Mouse (Mus musculus): ENCODE measurements at regions not wholly inside any gene's neighbourhood (a gene's known extent, or its start where the extent isn't known, plus 50 kb on each side); places are given as distances from the start of the nearest gene placed in this dataset.

DNA sequence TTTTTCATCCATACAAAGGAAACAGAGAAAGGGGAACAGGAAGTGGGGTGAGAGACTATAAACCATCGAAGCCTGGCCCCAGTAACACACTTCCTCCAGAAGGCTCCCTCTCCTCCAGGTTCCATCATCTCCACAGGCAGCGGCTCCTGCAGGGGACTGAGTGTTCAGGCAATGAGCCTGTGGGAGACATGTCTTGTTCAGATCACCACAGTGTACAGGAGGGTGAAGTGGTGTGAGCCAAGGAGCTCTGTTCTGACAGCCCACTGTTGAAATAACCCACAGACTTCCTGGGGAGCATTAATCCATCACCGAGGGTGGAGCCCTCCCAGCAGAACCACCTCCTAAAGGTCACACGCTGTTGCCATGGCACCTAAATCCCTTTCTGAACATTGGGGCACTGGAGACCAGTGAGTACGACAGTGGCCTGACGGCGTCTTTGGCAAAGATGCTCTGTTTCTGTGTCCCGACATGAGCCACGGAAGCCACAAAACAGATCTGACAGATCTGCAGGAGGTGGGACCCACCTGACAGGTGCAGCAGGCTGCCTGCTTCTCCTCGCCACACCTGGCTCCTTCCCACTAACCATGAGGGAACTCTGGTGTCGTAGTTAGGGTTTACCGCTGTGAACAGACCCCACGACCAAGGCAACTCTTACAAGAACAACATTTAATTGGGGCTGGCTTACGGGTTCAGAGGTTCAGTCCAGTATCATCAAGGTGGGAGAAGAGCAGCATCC, 60.9 kb downstream of the Psmg1 start:
- no peak for DNase-seq (ENCODE audit: low read depth, low spot score)

DNA sequence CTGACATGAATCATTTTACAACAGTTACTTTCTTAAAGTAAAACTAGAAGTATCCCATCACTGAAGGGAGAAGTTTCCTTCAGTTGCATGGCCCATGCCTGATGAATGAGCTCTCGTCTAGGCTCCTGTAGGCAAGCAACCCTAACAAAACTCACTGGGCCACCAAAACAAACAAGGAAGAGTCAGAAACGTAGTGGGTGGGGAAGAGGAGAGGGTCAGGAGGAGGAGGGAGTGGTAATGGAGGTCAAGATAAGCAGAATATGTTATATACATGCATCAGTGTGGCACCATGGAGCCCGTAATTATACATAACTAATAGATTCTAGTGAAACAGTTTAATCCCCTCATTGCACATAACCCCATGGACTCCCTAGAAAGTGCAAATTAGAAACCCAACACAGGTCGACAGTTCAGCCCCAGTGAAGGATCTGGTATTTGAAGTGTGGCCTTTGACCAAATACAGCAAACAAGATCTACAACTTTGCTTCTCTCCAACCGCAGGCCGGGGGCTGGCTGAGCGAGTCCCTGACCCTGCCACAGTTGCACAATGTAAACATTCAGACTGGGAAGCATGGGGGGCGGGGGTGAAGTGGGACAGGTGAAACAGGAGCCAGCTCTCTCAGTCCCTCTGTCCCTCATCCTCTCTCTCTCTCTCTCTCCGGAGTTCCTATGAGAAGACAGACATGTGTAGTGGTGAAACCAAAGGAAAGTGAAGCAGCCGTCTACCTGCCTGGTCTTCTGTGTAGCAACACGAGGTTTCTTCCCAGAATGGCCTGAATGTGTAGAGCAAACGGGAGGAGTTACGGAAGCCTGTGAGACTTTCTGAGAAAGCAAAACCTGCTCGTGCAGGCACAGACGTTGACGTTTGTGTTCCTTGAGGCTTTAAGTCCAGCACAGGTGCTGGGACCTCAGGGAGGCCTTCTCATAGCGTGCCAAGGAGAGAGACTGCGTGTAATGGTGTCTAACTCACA, 62.2 kb downstream of the Psmg1 start:
- no peak for DNase-seq (ENCODE audit: low read depth, low spot score)

DNA sequence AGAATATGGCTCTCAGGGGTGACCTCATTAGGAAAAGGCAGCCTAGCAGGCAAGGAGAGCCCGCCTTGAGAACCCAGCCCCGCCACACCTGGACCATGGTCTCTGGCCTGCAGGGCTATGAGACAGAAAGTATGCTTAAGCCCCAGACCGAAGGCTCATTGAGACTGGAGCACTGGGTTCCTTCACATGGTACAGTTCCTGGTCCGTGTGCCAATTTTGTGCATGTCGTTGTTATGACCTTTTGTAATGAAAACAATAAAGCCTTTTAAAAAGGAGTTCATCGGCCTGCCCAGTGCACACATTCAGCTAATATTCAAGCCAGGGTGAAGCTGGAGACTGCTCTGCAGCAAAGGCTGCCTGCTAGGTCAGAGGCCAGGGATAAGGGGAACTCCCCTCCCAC, 64.2 kb downstream of the Psmg1 start:
- no peak for DNase-seq (ENCODE audit: low read depth, low spot score)

DNA sequence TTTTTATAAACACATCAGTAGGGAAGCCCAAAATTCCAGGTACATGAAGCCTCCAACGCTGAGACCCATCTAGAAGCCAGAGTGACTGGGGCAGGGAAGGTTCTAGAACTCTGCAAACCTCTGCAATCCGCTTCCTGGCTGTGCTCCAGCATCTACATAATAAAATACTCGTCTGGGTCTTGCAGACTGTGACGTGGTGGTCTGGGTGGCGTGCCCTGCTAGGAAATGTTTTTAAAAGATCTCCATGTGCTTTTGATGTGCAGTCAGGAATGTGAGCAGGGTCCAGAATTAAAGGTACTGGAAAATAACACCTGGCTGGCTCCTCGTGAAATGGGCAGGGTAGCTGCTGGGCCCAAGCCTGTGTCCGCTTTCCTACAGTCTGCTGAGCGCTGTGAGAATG, 66.0 kb downstream of the Psmg1 start:
- DNase-seq (ENCODE audit: low read depth, low spot score) = no peak

DNA sequence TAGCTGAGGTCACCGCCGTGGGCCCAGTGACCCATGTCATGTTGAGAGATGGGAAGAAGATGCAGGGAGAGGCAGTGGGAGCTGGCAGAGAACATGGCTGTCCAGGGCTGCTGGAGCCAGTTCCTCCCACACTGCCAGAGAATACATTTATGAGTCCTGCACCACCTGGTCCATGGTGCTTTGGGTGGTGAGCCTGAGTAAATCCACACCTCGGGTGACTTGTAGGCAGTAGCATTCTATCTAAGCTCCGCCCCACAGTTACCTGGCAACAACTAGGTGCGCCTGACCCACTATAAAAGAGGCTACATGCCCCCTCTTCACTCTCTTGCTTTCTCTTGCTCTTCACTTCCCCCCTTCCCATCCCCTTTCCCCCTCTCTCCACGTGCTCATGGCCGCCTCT, 66.8 kb downstream of the Psmg1 start:
- no peak for DNase-seq (ENCODE audit: low read depth, low spot score)

DNA sequence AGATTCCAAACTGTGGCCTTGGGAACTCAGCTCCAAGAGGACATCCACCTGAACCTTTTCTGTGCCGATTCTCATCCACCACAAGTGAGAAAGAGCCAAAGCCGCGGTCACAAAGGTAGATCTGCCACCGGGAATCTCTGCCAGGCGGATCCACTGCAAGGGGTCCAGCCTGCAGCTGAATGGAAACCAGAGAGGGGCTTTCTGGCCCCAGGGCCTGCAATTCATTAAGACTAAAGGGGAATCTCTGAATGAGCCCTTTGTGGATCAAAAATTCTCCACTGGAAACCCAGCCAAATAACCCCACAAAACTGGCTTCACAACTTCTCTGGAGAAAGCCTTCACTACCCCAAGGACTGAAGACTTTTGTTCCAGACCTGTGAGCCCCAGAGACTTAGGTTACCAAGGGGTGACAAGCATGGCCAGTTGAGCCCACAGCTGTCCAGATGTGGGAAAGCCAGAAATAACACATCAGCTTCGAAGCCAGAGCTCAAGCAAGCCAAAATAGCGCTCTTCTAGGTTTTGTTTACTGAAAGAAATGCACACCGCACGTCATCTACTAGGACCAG, 68.3 kb downstream of the Psmg1 start:
- peak; percentile 12 for DNase-seq (ENCODE audit: low read depth, low spot score)

DNA sequence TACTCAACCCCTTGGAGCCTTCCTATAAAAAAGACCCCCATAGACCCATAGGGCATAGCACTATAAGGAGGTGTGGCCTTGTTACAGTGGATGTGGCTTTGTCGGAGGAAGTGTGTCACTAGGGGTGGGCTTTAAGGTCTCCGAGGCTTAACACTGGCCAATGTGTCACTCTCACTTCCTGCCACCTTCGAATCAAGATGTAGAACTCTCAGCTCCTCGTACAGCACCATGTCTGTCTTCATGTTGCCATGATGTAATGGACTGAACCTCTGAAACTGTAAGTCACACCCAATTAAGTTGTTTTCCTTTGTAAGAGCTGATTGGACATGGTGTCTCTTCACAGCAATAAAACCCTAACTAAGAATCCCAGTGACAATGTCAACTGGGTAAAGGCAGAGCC, 69.6 kb downstream of the Psmg1 start:
- no peak for DNase-seq (ENCODE audit: low read depth, low spot score)

DNA sequence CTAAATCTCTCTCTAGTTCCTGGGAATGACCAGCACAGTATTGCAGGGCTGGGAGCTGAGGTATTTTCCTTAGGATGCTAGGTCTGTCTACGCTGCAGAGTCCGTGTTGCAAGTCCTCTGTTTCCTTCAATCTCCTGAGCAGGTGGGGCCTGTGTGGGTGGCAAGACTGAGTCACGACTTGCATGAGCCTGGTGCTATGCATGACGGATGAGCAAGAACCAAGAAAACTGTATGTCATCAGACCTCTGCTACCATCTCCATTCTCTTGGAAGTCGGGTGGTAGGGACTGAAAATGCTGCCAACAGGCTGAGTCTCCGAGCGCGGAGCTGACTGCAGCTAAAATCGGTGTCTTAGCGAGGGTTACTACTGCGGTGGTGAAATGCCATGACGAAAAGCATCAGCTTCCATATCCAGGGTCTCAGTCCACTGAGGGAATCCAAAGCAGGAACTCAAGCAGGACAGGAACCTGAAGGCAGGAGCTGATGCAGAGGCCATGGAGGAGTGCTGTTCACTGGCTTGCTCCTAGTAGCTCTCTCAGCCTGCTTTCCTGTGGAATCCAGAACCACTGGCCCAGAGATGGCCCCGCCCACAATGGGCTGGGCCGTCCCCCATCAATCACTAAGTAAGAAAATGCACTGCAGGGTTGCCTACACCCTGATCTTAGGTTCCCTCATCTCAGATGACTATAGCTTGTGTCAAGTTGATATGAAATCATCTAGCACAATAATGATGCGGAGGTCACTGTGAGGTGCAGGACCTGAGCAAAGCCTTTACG, 71.9 kb downstream of the Psmg1 start:
- no peak for DNase-seq (ENCODE audit: low read depth, low spot score)

DNA sequence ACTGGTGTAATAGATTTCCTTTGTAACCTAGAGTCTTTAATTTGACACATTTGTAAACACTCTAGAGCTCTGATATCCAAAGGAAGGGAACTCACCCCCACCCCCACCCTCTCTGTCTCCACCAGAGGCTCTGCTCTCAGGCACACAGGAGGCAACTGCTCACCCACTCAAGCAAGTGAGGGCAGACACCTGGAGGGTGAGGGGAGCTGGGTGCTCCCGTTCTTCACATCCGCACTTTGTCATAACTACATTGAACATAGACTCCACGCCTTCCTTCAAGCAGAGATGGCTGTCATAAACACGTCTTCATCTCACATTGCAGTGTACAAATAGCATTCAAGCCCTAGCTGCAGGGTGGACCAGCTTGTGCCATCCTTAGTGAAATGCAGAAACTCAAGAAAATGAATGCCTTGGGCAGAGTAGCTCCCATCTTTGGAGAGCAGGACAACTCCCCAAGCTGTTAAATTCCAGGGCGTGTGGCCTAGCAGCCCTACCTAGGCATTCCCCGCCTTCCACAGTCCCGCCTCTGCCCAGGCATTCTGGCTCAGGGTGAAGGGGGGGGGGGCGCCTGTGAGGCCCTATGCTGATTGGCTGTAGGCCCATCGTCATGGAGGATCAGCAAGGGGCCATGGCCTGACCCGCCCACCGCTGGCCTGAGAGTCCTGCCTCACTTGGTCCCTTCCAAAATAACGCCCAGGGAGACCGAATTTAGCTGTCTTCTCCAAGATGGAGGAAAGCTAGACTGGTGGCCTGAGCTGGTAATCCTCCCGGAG, 72.9 kb downstream of the Psmg1 start:
- no peak for DNase-seq (ENCODE audit: low read depth, low spot score)

DNA sequence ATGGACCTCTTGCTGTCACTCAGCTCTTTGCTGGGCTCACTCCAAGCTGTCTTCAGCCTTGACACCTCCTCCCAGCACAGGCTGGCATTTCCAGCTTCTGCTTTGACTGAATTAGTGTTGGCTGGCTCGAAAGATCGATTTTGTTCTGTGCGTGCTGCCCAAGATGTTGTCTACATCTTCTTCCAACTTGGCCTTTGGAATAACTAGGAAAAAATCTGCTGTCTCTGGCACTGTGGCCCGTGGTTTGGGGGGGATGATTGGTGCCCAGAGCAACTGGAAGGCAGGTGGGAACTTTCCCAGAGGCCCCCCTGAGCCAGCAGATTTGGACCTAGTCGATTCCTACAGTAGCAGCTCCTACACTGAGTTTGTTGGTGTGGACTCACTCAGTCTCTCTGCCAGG, 76.9 kb downstream of the Psmg1 start:
- no peak for DNase-seq (ENCODE audit: low read depth, low spot score)

DNA sequence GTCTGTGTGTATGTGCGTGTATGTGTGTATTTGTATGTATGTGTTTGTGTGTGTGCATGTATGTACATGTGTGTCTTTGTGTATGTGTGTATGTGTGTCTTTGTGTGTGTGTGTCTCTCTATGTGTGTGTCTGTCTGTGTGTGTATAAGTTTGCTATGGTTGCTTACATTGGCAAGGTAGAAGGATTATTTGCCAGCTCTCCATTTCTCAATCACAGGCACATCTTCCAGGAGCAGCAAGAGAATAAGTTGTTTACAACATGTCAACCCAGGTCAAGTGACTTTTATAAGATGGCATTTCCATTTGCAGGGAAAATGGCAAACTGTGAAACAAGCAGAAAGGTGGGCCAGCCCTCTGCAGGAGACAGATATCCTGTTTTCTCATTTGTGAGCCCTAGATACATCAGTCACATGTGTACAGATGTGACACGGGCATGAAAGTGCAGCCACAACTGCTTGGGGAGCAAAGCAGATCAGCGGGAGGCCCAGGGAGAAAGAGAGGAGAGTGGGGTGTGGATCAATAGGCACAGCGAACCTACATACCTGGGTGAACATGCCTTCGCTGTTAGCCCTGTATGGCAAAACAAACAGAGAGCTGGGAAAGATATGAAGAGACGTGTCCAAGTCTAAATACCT, 86.1 kb downstream of the Psmg1 start:
- DNase-seq (ENCODE audit: low read depth, low spot score) = no peak

DNA sequence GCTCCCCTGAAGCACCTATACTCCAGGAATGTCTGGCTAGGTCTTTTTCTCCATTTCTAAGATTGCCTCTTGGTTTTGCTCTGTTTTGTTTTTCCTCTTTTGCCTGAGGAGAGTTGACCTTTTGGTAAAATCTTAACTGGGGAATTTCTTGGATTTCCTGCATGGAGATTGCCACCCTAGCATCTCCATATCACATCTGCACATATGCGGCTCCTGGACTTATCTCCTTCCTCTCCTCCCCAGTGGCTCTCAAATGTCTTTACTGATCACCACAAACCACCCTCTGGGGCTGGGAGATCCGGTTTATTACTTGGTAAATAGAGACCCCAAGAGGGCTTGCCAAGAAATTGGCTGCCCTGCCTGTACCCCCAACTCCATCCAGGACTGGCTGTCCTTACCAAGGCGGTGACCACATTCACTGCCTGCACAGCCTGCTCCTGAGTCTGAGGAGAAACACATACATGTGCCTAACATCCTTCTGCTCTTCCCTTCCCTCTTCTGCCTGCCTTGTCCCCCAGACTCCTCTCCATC, 87.3 kb downstream of the Psmg1 start:
- DNase-seq (ENCODE audit: low read depth, low spot score) = no peak

DNA sequence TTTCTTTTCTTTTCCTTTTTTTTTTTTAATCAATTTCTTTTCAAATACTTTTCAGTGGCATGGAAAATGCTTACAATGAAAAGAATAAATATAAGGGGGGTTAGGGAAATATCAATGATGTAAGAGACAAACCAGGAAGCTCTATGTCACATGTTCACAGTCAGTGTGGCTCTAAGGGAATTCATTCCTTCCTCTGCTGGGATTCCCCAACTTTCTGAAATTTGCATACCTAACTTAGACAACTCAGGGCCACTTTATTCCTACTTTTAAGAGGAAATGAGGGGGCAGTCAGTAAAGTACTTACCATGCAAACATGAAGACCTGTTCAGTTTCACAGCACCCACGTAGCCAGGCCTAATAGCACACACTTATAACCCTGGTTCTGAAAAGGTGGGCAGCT, 88.6 kb downstream of the Psmg1 start:
- DNase-seq (ENCODE audit: low read depth, low spot score) = no peak

DNA sequence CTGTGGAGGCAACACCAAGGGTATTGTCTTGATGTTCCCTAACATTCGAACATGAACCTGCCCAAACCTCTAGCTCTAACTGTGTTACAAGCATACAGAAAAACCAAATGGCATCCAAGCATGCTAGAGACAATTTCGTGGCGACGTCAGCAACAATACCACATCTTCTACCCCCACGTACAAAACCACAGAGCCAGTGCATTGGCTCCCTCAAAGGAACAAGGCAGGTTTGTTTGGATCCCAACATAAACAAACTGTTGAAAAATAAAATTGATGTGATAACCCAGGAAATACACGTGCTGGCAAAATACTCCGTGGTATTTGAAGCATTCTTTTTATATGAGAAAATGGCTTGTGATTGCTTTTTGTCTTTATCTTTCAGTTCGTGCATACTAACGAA, 89.4 kb downstream of the Psmg1 start:
- no peak for DNase-seq (ENCODE audit: low read depth, low spot score)

DNA sequence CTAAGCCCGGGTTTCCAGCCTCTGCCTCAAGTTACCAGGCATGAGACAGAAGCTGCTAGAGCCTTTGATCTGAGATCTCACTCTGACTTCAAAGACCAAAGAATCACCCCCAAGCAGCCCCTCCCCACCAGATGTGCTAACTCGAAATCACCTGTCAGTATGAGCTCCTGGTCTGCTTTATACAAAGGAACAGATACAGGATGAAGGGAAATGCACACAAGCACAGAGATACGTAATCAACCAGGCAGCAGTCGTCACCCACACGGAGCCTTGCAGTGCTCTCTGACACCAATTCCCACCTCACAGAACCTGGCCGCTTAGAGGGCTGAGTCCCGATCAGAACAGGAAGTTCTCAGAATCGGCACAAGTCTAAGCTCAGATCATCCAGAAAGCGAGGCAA, 90.6 kb downstream of the Psmg1 start:
- DNase-seq (ENCODE audit: low read depth, low spot score) = no peak

DNA sequence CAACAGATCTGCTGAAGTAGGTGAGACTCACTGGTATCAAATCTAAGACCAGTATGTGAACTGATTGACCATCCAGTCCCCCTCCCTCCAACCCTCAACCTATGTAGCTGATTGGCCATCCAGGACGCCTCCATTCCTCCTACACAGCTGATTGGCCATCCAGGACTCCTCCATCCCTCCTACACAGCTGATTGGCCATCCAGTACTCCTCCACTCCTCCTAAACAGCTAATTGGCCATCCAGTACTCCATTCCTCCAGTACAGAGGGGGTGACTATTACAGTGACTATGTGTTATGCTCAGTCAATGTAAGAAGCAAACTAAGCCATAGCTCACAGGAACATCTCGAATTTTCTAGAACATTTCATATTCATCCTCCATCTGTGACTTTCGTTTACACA, 91.1 kb downstream of the Psmg1 start:
- DNase-seq (ENCODE audit: low read depth, low spot score) = no peak

DNA sequence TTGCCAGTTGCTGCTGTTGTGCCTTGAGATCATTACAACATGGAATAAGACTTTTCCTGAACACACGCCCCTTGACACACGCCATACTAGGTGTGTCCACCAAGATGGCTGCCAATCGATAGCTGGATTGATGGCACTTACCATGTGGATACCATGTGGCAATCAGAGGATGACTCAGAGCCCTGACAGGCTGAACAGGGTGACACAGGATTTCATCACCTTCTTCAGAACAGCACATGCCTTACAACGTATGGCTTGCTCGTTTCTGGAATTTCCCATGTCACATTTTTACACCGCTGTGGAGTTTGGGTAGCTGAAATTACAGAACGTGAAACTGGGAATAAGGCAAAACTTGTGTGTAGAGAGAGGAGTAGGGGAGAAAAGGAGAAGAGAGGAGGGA, 92.9 kb downstream of the Psmg1 start:
- no peak for DNase-seq (ENCODE audit: low read depth, low spot score)

DNA sequence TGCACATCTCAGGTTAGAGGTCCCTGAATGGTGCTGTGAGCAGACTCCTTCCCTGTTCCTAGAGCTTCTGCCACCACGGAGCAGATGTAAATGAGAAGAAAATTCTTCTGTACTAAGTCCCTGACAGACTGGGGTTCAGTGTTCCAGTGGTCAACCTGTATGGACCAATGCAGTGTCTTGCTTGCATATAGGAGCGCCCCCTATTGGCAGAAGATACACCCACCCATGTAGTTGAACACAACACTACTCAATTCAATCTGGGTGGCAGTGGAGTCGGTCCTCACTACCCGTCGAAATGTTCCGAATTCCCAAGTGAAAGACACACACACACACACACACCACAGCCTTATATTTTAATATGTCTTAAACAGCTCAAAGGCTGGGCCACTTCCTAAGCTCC, 94.6 kb downstream of the Psmg1 start:
- DNase-seq (ENCODE audit: low read depth, low spot score) = no peak

DNA sequence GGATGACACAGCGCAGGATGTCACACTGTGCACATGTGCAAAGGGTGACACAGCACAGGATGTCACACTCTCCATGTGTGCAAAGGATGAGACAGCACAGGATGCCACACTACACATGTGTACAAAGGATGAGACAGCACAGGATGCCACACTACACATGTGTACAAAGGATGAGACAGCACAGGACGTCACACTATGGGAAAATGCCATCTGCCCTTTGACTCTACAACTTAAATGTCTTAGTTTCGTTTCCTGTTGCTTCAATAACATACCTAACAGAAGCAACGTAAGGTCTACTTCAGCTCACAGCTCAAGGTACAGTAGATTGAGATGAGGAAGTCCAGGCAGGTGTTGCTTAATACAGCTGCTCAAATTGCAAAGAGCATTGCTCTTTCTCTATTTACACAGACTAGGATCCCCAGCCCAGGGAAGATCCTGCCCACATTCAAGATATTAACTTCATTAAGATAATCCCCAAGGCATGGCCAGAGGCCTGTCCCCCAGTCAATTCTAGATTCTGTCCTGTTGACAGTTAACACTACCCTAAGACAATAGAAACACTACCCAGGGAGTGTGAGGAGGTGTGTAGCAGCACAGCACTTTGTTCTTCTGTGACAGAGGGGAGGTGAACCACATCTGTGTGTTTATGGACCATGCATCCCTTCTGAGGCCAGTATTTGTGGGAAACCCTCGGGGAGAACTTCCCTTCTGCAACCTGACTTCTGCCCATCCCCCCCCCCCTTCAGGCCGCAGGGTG, 97.0 kb downstream of the Psmg1 start:
- DNase-seq (ENCODE audit: low read depth, low spot score) = no peak

DNA sequence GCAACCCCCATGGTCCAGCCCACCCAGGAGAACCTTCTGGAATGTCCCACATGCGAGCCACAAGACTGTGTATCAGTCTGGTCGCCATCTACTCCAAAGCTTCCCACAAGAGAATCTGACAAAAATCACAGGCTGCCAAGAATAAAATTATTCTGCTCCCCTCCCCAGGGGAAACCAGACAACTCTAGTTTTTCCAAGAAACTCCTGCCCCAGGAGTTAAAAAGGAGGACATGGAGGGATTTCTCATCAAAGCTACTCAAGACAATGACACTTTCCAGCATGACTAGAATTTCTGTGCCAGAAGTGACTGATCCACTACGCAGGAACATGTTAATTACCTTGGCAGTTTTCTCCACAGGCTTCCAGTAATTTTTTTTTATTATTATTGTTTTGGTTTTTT, 98.4 kb downstream of the Psmg1 start:
- DNase-seq (ENCODE audit: low read depth, low spot score) = no peak

All from mesoderm, embryonic 11.5 days (tissue).